Mouse (Mus musculus) G1E (cell line): ENCODE results near the gene Rcor2.

Experiments used
- CTCF ChIP-seq: IDR thresholded peaks from 2 replicates; pipeline ENCODE4 v1.5.1; 2012; ENCODE audit warnings: low read depth, low read length, inconsistent platforms, mixed read lengths
- GATA1 ChIP-seq: IDR thresholded peaks from 2 replicates; pipeline ENCODE4 v1.6.1; 2012; ENCODE audit warnings: borderline replicate concordance, low read length, inconsistent platforms, mixed read lengths
- POLR2AphosphoS5 ChIP-seq: IDR thresholded peaks from 2 replicates; pipeline ENCODE4 v1.6.1; 2012; ENCODE audit warnings: low read depth, low read length, inconsistent platforms; ENCODE audit not compliant: insufficient replicate concordance

DNA sequence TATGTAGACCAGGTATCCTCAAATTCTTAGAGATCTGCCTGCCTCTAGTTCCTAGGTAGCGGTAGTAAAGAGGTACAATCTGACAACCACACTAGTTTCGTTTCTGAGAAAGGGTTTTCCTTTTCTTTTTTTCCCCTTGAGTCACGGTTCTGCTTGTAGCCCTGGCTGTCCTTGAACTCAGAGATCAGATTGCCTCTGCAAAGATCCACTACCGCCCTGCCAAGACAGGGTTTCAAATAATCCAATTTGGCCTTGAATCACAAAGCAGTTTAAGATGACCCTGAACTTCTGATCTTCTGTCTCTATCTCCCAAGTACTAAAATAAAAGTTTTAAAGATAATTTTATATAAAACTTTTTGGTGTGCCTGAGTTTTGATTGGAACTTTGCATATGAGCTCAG is 50.6 kb downstream of the Rcor2 start:
- no peak for TF ChIP-seq CTCF
- TF ChIP-seq GATA1: no peak
- no peak for TF ChIP-seq POLR2AphosphoS5
